Mouse (Mus musculus) thymus, postnatal 0 days (tissue): Measurements from ENCODE around the gene Actn1. TPM values are rescaled to one million over a fixed set of nuclear protein-coding genes. Genes with fewer than 3 reads are reported as not detected.
A peak's percentile ranks its signal among the peaks of the same experiment; 100 is the strongest.
"Not testable (repeated sequence)": the region's sequence is repeated elsewhere in the genome, so short reads cannot be mapped to it uniquely, and the experiment has no call there.

Source experiments
- DNase-seq: peaks from one replicate; pipeline ENCODE4 v3.0.0-alpha.2; 2015; ENCODE audit warnings: low spot score
- polyA plus RNA-seq: library from polyadenylated mRNA; unstranded; fragments of >200 nt; fragmentation: Nextera tagmentation; extraction: Ambion mirVana; gene quantifications from 2 replicates; pipeline ENCODE4 v1.2.1, GENCODE M21; 2015

Actn1 gene
- 36.9 and 41.0 TPM in 2 replicates for polyA plus RNA-seq

GRCm38 (mm10) chr12:80260056-80260743 lies at the start of gene Actn1:
TSS of gene Actn1 (minus strand) at chr12:80260371.
- peak; percentile 83 for DNase-seq

DNA sequence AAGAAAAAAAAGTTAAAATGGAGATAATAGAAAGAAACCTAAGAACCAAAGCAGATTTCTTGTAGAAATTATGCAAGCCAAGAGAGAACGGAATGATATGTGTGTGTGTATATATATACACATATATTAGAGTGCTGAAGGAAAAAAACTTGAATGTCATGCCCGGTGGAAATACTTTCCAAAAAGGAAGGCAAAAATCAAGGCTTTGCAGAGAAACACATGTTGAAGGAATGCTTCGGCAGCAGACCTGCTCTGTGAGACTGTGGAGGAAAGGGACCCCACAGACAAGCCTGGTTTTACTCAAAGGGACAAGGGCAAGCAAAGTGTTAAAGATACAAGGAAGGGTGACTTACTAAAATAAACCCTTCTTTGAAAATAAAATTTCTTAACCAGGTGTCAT lies 47.4 kb upstream of the Actn1 start:
- no peak for DNase-seq

DNA sequence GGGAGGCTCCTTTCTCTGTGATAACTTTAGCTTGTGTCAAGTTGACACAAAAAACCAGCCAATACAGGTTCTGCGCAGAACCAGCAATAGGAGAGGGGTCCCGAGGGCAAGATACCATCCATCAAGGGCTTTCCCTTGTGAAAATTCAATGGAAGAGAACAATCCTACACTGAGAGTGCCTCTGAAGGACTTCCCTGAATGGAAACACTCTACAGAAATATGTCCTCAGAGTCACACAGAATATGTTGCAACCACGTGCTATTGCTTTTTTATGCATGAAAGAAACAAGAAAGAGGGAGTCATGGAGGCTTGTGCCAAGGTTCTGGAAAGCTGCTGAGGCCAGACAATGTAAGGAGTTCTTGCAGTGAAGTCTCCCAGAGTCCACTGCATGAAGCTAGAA lies 44.3 kb upstream of the Actn1 start:
- no peak for DNase-seq

GRCm38 (mm10) chr12:80300833-80301456 lies 40.8 kb upstream of the Actn1 start:
- no peak for DNase-seq

DNA sequence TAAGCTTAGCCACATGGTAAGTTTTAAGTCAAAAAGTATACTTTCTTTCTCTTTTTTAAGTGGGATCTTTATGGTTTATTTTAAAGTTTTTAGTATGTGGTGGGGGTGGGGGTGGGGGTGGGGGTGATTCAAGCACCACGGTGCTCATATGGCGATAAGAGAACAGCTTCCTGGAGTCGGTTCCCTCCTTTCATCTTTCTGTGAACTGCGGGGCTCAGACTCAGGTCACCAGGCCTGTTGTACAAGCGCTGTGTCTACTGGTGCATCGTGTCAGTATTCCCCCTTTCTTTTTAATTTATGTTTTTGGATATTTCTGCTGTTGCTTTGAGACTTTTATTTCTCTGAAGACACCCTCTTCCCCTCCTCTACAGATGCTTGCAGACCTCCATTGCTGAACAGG lies 38.5 kb upstream of the Actn1 start:
- DNase-seq = peak; percentile 71

DNA sequence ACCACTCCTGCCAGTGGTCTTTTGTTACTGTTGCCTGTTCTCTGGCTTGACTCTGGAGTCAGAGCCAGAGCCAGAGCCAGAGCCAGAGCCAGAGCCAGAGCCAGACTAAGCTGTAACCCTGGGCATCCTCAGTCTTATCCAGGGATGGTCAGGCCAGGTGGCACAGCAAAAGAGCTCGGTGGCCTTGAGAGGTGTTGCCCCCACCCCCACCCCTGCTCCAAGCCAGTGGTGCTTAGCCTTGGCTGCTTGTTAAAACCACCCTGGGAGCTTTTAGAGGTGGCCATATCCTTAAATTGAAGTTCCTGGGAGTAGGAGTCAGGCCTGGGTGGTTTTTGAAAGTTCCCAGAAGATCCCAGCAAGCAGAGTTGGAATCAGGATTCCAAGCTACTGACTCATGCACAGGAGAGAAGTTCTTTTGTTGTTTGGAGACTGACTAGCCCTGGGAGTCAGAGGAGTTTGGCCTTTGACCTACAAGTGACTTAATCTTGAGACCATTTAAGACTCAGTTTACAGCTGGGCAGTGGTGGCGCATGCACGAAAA lies 31.8 kb upstream of the Actn1 start:
- DNase-seq = no peak

DNA sequence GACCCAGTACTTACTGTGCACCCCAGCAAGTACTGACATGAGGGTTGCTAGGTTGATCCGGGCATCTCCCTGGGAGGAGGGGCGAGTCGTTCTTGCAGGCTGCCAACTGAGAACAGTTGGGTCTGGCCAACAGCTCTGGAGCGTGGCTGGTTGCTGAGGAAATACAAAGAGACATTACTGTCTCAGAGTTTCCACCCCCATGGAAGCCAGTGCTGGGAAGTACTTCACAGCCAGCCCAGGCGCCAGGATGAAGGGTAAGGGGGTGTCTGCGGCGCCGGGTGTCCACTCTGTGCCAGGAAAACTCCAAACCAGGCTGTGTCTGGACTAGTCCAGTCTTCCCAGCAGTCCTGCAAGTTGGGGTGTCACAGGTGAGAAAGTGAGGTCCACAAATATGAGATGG lies 30.8 kb upstream of the Actn1 start:
- DNase-seq = no peak

GRCm38 (mm10) chr12:80290483-80290882 lies 30.3 kb upstream of the Actn1 start:
- DNase-seq = no peak

DNA sequence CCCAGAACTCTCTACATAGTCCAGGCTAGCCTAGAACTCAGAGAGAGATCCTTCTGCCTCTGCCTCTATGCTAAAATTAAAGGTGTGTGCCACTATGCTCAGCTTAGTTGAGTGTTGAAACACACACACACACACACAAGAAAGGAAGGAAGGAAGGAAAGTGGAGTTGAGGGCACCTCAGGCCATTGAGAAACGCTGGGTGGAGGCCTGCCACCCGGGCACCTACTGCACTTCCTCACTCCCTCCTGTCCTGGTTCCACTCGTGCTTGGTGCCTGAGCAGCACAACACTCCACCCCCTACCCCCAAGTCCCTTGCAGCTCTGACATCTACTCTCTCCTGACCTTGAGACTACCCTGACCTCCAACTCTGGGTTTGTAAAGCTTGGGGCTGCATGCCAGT lies 29.6 kb upstream of the Actn1 start:
- DNase-seq = no peak

DNA sequence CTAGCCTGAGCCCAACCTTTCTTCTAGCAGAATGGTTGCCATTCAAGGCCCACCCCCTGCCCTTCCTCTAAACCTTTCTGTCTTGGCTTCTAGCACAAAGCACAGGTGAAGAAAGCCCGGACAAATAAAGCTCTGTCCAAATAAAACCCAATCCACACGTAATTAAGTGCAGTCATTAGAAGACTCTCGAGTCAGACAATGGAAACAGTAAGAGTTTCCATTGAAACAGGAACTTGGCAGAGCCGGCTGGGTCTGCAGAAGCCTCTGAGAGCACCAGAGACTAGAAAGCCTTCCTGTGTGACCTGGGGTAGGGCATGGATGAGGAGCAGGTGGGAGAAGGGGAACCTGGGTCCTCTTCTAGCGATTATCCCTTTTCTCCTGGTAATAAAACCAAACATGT lies 25.7 kb upstream of the Actn1 start:
- DNase-seq = no peak

DNA sequence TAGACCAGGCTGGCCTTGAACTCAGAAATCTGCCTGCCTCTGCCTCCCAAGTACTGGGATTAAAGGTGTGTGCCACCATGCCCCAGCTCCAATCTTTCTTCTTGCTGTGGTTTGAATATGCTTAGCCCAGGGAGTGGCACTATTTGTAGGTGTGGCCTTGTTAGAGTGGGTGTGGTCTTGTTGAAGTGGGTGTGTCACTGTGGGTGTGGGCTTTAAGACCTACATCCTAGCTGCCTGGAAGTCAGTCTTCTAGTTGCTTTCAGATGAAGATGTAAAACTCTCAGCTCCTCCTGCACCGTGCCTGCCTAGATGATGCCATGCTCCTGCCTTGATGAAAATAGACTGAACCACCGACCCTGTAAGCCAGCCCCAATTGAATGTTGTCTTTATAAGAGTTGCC lies 24.1 kb upstream of the Actn1 start:
- not testable (repeated sequence) for DNase-seq

DNA sequence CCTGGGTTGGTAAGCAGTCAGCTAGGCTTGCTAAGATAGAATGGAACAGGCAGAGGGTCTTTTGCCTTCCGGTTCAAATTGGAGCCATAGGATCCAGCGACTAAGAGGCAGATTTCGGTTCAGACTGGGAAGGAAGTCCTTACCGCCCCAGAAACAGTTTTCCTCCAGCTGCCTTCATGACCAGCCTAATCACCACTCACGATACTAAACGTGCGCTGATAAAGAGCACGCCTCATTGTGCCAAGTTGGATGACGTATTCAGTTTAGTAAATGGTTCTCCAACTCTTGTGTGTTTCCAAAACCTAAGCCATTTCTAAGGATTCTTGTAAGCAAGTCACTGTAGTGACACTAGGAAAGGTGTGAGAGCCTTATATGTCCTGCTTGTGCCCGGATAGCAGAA lies 18.7 kb upstream of the Actn1 start:
- DNase-seq = no peak

DNA sequence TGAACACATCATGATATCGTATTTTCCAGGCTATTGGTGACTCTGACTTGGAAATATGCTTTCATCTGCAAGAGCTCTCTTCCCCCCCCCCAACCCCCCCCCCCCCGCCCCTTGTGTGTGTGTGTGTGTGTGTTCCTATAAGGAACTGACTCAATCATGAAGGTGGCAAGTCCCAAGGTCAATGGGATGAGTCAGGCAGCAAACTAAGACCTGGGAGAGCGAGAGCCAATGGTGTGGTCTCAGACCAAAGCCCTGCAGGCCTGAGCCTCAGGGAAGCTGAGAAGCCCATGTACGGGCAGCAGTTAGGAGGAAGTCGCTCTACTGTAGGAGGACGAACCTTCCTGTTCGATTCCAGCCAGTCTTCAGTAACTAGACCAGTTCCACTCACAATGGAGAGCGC lies 17.3 kb upstream of the Actn1 start:
- no peak for DNase-seq

- DNase-seq = no peak
Observed at GRCm38 (mm10) chr12:80275187-80275820, 15.1 kb upstream of the Actn1 start.

DNA sequence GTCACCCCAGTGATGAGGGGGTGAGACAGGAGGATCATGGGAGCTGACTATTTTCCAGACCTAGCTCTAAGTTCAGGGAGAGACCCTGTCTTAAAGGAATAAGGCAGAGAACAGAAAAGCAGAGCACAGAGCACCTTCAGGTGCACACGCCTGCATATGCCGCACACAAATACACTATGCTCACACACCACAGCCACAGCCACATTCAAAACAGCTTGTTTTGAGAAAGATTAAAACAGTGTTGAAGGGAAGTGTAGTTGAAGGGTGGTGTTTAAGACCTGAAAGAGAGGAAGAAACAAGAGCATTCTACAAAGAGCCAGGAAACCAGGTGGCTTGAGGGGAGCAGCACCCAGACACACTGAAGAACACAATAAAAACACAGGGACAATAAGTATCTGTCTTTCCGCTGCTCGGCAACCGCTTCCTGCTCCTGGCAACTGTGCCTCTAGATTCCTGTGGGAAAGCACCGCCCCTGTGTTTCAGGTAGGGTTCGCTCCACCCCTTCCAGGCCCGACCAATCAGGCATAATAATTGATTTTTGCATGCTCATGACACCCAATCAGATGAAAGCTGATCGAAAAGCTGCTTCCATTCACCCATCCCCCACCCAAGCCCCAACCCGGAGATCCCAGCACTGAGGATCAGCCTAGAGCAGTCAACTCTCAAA lies 13.0 kb upstream of the Actn1 start:
- peak; percentile 91 for DNase-seq

DNA sequence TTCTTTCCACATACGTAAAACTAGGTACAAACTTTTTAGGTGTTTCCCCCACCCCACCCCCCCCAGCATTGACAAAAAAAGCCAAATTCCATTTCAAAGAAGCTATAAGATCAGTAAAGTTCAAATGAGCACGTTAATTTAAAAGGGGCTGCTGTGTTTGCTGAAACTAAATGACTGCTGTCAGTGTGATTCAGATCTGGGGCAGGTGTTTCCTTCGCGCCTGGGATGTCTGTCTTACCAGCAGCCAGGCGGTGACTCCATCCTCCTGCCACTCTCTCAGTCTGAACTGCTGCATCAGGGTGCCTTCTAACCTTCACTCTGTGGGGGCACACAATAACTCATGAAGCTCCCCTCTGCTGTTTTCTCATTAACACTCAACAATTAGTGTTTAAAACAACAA lies 11.6 kb upstream of the Actn1 start:
- peak; percentile 85 for DNase-seq

DNA sequence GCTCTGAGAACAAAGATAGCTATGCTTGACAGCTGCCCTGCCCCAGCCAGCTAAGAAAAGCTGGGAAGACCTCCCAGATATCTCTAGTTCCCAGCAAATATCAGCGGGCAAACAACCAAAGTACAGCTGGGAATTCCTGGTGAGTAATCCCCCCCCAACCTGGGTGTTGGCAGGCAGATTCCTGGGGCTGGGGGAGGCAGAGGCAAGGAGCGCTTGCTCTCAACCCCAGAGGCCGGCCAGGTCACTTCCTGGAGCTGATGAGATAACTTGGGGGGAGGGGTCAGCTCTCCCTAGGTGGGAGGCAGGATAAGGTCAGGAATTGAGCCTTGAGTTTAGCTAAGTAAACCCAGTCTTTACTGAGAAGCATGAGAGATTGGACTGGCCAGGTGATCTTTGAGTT lies 10.8 kb upstream of the Actn1 start:
- DNase-seq = no peak

- DNase-seq = no peak
Observed at GRCm38 (mm10) chr12:80269303-80269702, 9.1 kb upstream of the Actn1 start.

DNA sequence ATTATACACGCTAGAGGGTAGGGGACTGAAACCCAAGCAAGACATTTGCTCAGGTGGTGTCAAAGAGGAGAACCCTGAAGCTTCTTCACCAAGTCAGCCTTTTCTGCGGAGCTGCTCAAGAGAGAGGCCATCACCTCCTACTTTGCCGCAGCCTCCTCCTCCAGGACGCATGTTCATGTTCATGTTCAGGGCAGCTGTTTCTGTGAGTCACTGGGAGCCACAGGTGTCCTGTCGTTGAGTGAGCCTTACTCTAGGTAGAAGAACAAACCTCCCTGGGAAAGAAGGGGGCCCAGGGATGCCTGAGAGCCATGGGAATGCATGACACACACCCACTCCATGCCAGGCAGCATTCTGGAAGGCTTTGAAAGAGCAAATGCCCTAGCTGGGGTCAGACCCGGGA lies 7.8 kb upstream of the Actn1 start:
- no peak for DNase-seq

GRCm38 (mm10) chr12:80264388-80264787 lies 4.2 kb upstream of the Actn1 start:
- not testable (repeated sequence) for DNase-seq

DNA sequence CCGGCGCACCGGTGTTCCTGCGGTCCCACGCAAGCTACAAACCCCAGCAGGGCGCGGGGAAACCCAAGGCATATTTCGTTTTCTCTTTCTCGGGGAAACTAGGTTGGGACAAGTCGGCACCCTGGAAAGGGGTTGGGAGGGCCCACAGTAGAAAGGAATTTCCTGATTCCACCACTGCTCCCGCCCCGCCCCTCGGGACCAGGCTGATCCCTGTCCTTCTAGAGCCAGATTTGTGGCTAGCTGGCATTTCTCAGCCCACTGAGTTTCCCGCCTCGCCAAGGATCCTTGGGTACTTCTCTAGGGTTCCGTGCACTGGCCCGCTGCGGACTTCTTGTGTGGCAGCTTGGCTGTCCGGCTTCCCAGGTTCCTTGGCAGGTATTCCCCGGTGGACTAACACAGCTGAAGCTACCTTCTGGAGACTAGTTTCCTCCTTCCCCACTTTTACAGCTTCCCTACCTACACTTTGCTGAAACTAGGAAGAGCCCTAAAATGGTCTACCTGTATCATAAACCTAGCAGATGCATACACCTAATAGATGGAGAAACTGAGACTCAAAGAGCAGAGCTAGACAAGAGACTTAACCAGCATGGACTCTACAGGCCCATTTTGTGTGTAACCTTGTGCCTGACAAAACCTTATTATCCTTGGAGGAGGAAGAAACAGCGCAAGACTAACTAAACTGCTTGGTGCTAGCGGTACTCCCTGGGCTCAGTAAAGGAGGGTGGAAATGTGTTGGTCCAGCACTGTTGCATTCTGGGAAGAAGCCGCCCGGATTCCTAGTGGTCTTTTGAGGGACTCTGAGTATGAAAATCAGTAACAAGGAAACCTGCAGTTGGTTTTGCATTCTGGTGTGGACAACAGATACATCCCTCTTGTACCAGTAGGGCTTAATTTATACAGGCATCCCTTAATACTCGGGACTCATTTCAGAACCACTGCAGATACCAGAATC lies 849 bp upstream of the Actn1 start:
- no peak for DNase-seq
